Comparison of ENCODE assay signal across 23 mouse cellular contexts in the genomic region with DNA sequence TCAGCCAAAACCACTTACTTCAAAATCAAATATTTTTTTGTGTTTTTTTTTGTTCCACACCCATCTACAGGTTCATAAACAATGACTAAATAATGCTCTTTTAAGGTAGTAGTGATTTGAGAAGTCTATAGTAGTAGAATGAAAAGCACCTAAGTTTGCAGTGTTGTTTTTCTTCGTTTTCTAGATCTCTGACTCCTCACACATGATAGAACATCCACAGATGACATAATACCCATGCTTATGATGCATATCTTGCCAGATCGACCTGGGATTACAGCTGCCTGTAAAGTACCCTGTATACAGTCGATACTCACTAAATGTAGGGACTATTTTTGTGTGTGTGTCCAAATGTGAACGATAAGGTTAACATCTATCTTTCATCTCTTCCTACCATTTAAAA.
"Had no signal": no experiment of that assay in that cellular context is flagged by ENCODE, and none has a peak within 500 bp of the region (broad histone marks: within the 10 kb centered on the region; RNA-seq: fewer than 3 reads in every experiment).

No protein-coding gene starts in this region.

- H3K27ac ChIP-seq: heart, embryonic 10.5 days; hindbrain, embryonic 13.5 days; hindbrain, embryonic 15.5 days; intestine, embryonic 15.5 days; limb, embryonic 13.5 days; limb, embryonic 15.5 days; liver, embryonic 12.5 days; liver, embryonic 14.5 days had no signal

- DNase-seq: gastrocnemius, postnatal 14 days; gastrocnemius, postnatal 36 days; heart, adult 18-20 months; heart, postnatal 10 days; heart, postnatal 36 days; kidney, adult 18-20 months; kidney, adult 8-10 months; kidney, postnatal 10 days; kidney, postnatal 25 days; kidney, postnatal 4 days; layer of hippocampus, adult 9-11 months; layer of hippocampus, postnatal 36 days; left cerebral cortex, postnatal 4 days had no signal

- H3K4me3 ChIP-seq: heart, embryonic 10.5 days; heart, embryonic 12.5 days; hindbrain, embryonic 13.5 days; hindbrain, embryonic 15.5 days; intestine, embryonic 15.5 days; limb, embryonic 13.5 days; limb, embryonic 15.5 days; liver, embryonic 12.5 days had no signal

- ATAC-seq: intestine, embryonic 15.5 days; intestine, postnatal 0 days; liver, embryonic 12.5 days had no signal
